Mouse (Mus musculus): ENCODE measurements around the gene Gm17018. TPM values are rescaled to one million over a fixed set of nuclear protein-coding genes. Genes with fewer than 3 reads are reported as not detected.

Gm17018 gene
- polyA plus RNA-seq, 1 experiment from 2014 or later: 27.7 TPM

DNA sequence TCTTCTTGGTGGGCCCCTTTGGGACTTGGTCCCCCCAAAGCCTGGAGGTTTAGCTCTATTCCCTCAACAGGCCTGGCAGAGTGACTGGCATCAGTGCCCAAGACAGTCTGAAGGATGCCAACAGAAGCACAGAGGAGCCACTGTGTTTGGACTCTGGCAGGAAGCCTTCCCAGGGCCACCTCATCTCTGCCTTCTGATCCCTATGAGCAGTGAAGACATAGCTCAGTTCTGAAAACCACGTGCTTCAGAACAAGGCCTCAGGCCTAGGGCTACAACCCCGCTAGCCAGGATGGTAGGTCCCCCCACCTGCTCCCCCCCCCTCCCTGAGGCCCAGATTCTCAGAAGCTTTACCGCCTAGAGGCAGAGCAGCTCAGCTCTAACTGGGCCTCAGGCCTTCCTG, 54.5 kb downstream of the Gm17018 start:
- Histone ChIP-seq H3K36me3 (peaks cover 25% of the 10 kb centered on the region), H3K9ac (peak overlapping the region; percentile 16), H3K4me1 (peaks cover 27% of the 10 kb centered on the region), H3K4me2 (no peak overlapping the region), H3K9me3 (no peaks in the 10 kb centered on the region), H3K27ac (replicated peaks) (no peak overlapping the region), H3K4me3 (no peak overlapping the region), H3K27me3 (replicated peaks) (no peaks in the 10 kb centered on the region)
- ATAC-seq (ENCODE audit: extremely low read depth, insufficient number of reproducible peaks, low FRiP score, low TSS enrichment): no peak
- WGBS: 74% methylated on average over 3 of the region's 3 CpGs

DNA sequence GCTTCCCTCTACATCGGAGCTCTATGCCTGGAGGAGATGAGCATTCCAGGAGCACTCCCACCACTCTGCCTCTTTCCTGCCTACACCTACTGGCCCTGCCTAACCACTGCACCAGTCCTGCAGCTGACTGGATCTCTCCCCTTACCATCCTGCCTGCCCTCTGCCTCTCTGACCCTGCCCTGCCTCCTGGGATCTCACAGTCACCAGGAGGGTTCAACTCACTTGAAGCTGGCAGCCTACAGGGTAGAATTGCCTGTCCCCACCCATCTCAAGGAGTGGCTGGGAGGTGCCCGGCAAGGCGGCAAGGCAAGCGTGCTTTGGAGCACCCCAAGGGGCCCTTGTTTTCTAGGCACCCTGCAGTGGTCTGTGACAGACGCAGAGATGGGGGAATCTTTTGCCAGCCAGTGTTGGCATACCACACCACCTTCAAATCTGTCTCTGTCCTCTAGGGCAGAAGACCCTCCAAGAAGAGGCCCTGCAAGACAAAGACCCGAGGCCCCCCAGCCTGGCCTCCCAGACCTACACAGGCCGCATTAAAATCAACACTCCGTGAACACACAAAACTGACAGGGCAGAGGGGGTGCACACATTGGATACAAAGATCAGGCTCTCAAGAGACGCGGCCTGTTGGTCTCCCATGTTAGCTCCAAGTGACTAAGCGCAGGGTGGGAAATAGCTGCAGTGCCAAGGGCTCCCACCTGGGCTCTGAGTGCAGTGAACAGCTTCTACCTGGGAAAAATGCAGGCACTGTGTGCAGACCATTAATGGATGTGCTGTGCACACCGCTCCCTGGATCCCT, 55.2 kb downstream of the Gm17018 start:
- WGBS: 76% methylated on average over 12 of the region's 12 CpGs
- Histone ChIP-seq H3K27me3 (replicated peaks) (no peaks in the 10 kb centered on the region), H3K9ac (peak overlapping the region; percentile 44; the same call in 1 of the 2 replicates), H3K36me3 (peaks cover 29% of the 10 kb centered on the region), H3K4me1 (peaks cover 23% of the 10 kb centered on the region), H3K27ac (replicated peaks) (no peak overlapping the region), H3K4me2 (no peak overlapping the region), H3K9me3 (no peaks in the 10 kb centered on the region), H3K4me3 (no peak overlapping the region)
- no peak for ATAC-seq (ENCODE audit: extremely low read depth, insufficient number of reproducible peaks, low FRiP score, low TSS enrichment)

DNA sequence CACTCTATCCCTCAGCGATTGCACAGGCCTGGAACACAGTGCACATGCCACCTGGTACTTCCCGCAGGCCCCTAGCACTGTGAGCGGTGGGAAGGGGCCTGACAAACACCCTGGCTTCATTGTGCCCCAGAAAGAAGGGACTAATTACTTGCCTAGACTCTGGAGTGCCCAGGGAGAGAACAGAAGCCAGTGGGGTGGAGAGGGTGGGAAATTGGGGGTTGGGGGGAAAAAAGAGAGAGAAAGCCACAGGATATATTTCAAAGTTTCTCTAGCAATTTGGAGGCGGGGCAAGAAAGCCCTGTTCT, 55.8 kb downstream of the Gm17018 start:
- Histone ChIP-seq H3K27ac (replicated peaks) (no peak overlapping the region), H3K4me3 (no peak overlapping the region), H3K9ac (no peak overlapping the region), H3K27me3 (replicated peaks) (no peaks in the 10 kb centered on the region), H3K9me3 (no peaks in the 10 kb centered on the region), H3K4me2 (no peak overlapping the region), H3K4me1 (peaks cover 18% of the 10 kb centered on the region), H3K36me3 (peaks cover 26% of the 10 kb centered on the region)
- 77% methylated on average over 4 of the region's 4 CpGs for WGBS
- ATAC-seq (ENCODE audit: extremely low read depth, insufficient number of reproducible peaks, low FRiP score, low TSS enrichment): no peak

DNA sequence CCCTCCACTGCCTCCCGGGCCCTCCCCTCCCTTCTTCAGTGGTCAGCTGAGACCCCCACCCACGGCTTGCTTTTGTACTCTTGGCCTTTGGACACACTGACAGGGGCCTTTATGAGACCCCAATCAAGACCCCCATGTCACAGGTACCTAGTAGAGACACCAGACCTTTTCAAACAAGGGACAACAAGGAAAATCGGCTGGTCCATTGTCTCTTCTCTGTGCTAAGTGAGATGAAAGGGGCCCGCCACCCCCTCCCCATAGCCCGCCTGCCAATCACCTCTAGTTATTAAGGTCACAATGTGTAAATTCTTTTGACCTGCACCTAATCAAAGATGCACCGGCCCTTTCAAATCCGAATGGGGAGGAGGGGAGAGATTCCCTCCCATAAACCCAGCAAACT, 56.3 kb downstream of the Gm17018 start:
- no peak for ATAC-seq (ENCODE audit: extremely low read depth, insufficient number of reproducible peaks, low FRiP score, low TSS enrichment)
- H3K27ac ChIP-seq (replicated peaks): no peak overlapping the region
- H3K4me3 ChIP-seq: no peak overlapping the region
- peaks cover 25% of the 10 kb centered on the region for H3K36me3 ChIP-seq
- H3K4me2 ChIP-seq: no peak overlapping the region
- no peaks in the 10 kb centered on the region for H3K9me3 ChIP-seq
- H3K9ac ChIP-seq: no peak overlapping the region
- 53% methylated on average over 7 of the region's 7 CpGs for WGBS
- no peaks in the 10 kb centered on the region for H3K27me3 ChIP-seq (replicated peaks)
- peaks cover 18% of the 10 kb centered on the region for H3K4me1 ChIP-seq

DNA sequence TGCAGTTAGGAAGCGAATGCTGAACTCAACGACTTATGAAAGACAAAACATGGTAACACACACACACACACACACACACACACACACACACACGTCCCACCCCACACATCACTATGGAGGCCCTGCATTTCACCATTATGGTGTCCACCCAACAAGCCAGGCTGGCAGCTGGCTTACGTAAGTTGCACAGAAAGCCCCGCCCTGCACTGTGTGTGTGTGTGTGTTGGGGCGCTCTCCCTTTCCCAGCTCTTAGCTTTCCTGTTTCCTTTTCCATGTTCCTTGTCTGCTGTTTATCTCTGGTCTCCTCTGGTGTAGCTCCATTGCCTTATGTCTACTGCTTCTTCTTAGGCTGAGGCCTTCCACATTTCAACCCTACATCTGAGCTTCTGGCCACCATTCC, 57.8 kb downstream of the Gm17018 start:
- no peak overlapping the region for H3K4me2 ChIP-seq
- H3K27ac ChIP-seq (replicated peaks): no peak overlapping the region

DNA sequence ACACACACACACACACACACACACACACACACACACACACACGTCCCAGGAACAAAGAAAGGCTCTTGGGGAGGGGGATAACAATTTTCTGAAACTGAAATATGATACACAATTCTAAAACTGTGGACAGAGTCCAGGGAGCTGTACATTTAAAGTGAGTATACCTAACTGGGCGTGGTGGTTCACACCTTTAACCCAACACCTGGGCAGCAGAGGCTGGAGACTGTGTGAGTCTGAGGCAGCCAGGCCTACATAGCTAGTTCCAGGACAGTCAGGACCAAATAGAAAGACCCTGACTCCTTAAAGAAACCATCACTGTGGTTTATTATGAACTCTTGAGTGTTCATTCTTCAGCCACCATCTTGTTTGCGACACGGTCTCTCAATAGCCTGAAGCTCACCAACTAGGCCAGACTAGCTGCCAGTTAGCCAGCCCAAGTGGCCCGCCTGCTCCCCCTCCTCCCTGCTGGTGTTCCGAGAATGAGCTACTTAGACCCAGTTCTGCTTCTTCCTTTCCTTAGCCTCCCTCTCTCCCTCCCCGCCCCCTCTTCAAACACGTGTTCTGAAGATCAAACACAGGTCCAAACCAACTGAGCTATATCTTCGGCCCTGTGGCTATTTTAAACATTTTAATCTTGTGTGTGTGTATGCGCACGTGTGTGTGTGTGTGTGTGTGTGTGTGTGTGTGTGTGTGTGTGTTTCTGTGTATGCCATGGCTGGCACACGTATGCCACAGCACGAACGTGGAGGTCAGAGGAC, 59.5 kb downstream of the Gm17018 start:
- no peak for ATAC-seq (ENCODE audit: extremely low read depth, insufficient number of reproducible peaks, low FRiP score, low TSS enrichment)
- Histone ChIP-seq H3K36me3 (peaks cover 37% of the 10 kb centered on the region), H3K4me3 (no peak overlapping the region), H3K27ac (replicated peaks) (no peak overlapping the region), H3K4me2 (no peak overlapping the region), H3K9me3 (no peaks in the 10 kb centered on the region), H3K9ac (no peak overlapping the region), H3K4me1 (peaks cover 15% of the 10 kb centered on the region), H3K27me3 (replicated peaks) (no peaks in the 10 kb centered on the region)
- WGBS: 82% methylated on average over 14 of the region's 14 CpGs

More for the DNA sequence above, 57.8 kb downstream of the Gm17018 start:
- H3K27me3 ChIP-seq (replicated peaks): no peaks in the 10 kb centered on the region
- 74% methylated on average over 6 of the region's 6 CpGs for WGBS
- H3K4me1 ChIP-seq: peaks cover 18% of the 10 kb centered on the region
- H3K4me3 ChIP-seq: no peak overlapping the region
- ATAC-seq (ENCODE audit: extremely low read depth, insufficient number of reproducible peaks, low FRiP score, low TSS enrichment): no peak
- H3K36me3 ChIP-seq: peaks cover 32% of the 10 kb centered on the region
- H3K9me3 ChIP-seq: no peaks in the 10 kb centered on the region
- H3K9ac ChIP-seq: no peak overlapping the region

DNA sequence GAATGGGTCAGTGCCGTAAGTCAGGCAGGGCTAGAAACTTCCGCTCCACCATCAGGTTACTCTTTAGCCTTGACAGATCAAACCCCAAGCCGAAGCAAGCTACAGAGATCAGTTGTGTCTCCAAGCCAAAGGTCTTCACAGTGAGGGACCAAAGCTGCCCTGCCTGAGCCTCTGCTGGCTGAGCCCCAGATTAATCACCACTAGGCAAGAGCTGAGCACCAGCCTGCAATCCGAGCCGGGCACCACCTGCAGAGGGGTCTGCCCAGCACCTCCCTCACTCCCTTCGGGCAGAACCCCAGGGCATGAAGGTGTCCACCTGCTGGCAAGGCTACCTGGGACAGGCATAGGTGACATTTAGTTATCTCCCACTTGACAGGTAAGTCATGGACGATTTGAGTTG, 60.6 kb downstream of the Gm17018 start:
- 68% methylated on average over 7 of the region's 7 CpGs for whole genome bisulfite sequencing

DNA sequence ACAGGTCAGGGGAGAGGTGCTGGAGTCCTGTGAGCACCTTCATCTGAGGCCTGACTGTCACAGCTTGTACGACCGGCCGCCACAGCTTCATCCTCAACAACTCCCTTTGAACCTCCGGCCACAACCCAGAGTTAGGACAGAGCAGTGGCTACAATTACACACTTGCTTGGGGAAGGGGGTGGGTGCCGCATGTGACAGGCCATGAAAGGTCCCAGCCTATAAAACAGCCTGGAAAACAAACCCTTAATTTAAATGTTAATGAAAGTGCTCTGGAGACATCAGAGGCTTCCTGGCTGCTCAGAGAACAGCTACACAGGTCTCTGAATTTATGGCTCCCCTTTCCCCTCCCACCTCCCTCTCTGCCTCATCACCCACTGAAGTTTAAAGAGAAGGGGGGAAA, 61.7 kb downstream of the Gm17018 start:
- Histone ChIP-seq H3K4me2 (no peak overlapping the region), H3K9ac (no peak overlapping the region), H3K27ac (replicated peaks) (no peak overlapping the region), H3K4me3 (no peak overlapping the region), H3K27me3 (replicated peaks) (no peaks in the 10 kb centered on the region), H3K9me3 (no peaks in the 10 kb centered on the region), H3K36me3 (peaks cover 55% of the 10 kb centered on the region), H3K4me1 (0 out of 2 replicates have a peak, but pooled peaks cover 3% of the 10 kb centered on the region)
- 63% methylated on average over 5 of the region's 5 CpGs for WGBS
- no peak for ATAC-seq (ENCODE audit: extremely low read depth, insufficient number of reproducible peaks, low FRiP score, low TSS enrichment)

More for the DNA sequence above, 60.6 kb downstream of the Gm17018 start:
- Histone ChIP-seq H3K36me3 (peaks cover 47% of the 10 kb centered on the region), H3K4me1 (peaks cover 4% of the 10 kb centered on the region; the same call in 1 of the 2 replicates), H3K4me3 (no peak overlapping the region), H3K4me2 (no peak overlapping the region), H3K9me3 (no peaks in the 10 kb centered on the region), H3K27me3 (replicated peaks) (no peaks in the 10 kb centered on the region), H3K27ac (replicated peaks) (no peak overlapping the region), H3K9ac (no peak overlapping the region)
- ATAC-seq (ENCODE audit: extremely low read depth, insufficient number of reproducible peaks, low FRiP score, low TSS enrichment): no peak

DNA sequence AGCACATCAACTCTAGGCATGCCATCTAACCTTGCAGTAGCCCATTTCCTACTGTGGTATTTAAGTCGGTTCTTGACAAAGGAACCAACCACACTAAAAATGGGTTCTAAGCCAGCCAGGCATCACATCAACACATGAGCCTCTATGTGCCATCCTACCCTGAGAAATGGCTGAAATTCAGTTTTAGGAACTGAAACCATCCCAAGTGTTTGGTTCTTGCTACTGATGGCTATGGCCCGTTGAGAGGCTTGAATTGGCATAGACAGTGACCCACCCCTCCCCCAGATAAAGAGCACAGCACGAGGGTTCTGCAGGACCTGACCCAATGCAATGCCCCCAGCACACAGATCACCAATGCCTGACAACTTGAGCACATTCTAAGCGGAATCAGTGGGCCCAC, 63.3 kb downstream of the Gm17018 start:
- Histone ChIP-seq H3K4me1 (no peaks in the 10 kb centered on the region), H3K27me3 (replicated peaks) (no peaks in the 10 kb centered on the region), H3K27ac (replicated peaks) (no peak overlapping the region), H3K4me3 (no peak overlapping the region), H3K36me3 (peaks cover 63% of the 10 kb centered on the region), H3K9me3 (no peaks in the 10 kb centered on the region), H3K4me2 (no peak overlapping the region), H3K9ac (no peak overlapping the region)
- WGBS: 67% methylated on average over 4 of the region's 4 CpGs
- no peak for ATAC-seq (ENCODE audit: extremely low read depth, insufficient number of reproducible peaks, low FRiP score, low TSS enrichment)

DNA sequence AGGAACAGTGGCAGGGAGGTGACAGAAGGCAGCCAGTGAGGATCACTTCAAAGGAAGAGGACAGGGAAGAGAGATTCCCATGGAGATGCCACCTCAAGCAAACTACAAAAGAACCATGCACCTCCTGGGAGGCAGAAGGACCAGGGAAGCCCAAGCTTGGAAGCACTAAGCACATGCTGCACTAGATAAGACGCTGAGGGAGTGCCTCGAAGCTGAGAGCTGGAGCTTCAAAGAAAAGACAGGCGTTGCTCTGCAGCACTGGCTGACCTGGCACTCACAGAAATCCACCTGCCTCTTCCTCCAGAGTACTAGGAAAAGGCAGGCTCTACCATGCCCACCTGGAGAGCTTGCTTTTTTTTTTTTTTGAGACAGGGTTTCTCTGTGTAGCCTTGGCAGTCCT, 66.6 kb downstream of the Gm17018 start:
- peaks cover 18% of the 10 kb centered on the region for H3K4me1 ChIP-seq
- H3K36me3 ChIP-seq: peaks cover 70% of the 10 kb centered on the region
- ATAC-seq (ENCODE audit: extremely low read depth, insufficient number of reproducible peaks, low FRiP score, low TSS enrichment): no peak
- 12% methylated on average over 3 of the region's 3 CpGs for WGBS
- H3K4me2 ChIP-seq: no peak overlapping the region
- H3K9me3 ChIP-seq: no peaks in the 10 kb centered on the region
- no peak overlapping the region for H3K9ac ChIP-seq
- no peak overlapping the region for H3K4me3 ChIP-seq
- no peak overlapping the region for H3K27ac ChIP-seq (replicated peaks)
- H3K27me3 ChIP-seq (replicated peaks): no peaks in the 10 kb centered on the region

DNA sequence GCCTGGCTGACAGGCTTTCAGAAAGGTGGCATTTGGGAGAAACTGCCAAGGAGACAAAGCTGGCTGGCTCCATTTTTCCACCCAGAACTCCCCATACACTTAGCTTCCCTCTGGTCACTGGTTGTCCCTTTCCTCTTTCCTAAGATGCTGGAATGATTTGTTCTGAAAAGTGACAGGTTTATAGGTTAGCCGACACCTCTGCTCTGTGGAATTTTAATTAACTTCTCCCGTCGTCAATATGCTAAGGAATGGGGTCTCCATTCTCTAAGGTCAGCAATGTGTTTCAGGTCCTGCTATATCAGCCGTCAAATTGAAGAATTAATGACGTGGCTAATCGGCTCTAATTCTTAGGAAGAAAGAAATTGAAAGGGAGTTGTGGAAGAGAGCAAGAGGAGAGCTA, 68.2 kb downstream of the Gm17018 start:
- ATAC-seq (ENCODE audit: extremely low read depth, insufficient number of reproducible peaks, low FRiP score, low TSS enrichment): no peak
- no peak overlapping the region for H3K27ac ChIP-seq (replicated peaks)
- H3K9me3 ChIP-seq: no peaks in the 10 kb centered on the region
- H3K36me3 ChIP-seq: peaks cover 70% of the 10 kb centered on the region
- no peaks in the 10 kb centered on the region for H3K27me3 ChIP-seq (replicated peaks)
- H3K4me2 ChIP-seq: no peak overlapping the region
- no peak overlapping the region for H3K4me3 ChIP-seq
- whole genome bisulfite sequencing: 69% methylated on average over 6 of the region's 6 CpGs
- peaks cover 22% of the 10 kb centered on the region for H3K4me1 ChIP-seq
- H3K9ac ChIP-seq: no peak overlapping the region

DNA sequence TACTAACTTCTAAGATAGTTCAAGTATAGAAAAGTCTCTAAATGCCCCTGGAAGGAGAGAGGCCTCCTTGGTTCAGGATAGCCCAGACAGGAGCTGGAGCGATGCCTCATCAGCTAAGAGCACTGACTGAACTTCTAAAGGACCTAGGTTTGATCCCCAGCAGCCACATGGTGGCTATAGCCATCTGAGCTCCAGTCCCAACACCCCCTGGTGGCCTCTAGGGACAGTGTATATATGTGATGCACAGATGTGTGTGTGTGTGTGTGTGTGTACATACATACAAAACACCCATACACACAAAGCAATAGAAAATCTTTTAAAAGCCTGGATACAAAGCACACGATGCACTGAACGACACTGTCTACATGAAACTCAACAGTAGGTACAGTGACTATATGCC, 68.8 kb downstream of the Gm17018 start:
- no peak for ATAC-seq (ENCODE audit: extremely low read depth, insufficient number of reproducible peaks, low FRiP score, low TSS enrichment)

More for the DNA sequence above, 68.8 kb downstream of the Gm17018 start:
- Histone ChIP-seq H3K9me3 (no peaks in the 10 kb centered on the region), H3K27ac (replicated peaks) (no peak overlapping the region), H3K4me1 (peaks cover 22% of the 10 kb centered on the region), H3K27me3 (replicated peaks) (no peaks in the 10 kb centered on the region), H3K4me2 (no peak overlapping the region), H3K36me3 (peaks cover 76% of the 10 kb centered on the region), H3K9ac (no peak overlapping the region), H3K4me3 (no peak overlapping the region)
- WGBS: 90% methylated on average over 3 of the region's 3 CpGs

Measured in heart, embryonic 13.5 days (tissue).